Mouse (Mus musculus) heart, adult 2 months (tissue): ENCODE data around the gene Aldh1a2.

Experiments used
- CTCF ChIP-seq: fragments of 200-600 bp; IDR thresholded peaks from 2 replicates; pipeline ENCODE4 v1.8.1; 2022; ENCODE audit warnings: antibody characterized with exemption, mild to moderate bottlenecking, moderate library complexity
- EP300 ChIP-seq: fragments of 200-500 bp; IDR thresholded peaks from 2 replicates; pipeline ENCODE4 v1.6.1; 2011; ENCODE audit warnings: low read depth, low read length, control low read depth; ENCODE audit not compliant: insufficient read depth
- POLR2A ChIP-seq: fragments of 200-500 bp; IDR thresholded peaks from 2 replicates; pipeline ENCODE4 v1.6.1; 2011; ENCODE audit warnings: mild to moderate bottlenecking, low read depth, low read length, control low read depth; ENCODE audit not compliant: insufficient read depth

DNA sequence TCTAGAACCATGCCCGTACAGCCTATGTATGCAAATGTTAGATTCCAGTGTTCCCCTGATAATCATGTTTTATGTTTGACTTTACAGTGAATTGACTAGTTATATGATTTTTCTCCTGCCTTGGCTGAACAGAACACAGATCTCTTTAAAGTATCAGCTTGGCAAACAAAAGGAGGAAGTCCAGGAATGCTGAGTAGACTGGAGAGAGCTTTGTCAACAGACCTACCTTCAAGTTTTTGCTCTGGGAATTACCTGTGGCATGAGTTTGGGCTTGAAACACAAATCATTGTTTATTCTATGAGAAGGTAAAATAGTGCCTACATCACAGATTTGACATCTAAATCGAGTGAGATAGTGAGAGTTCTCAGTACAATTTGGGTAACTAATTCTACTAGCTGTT lies 24.3 kb downstream of the Aldh1a2 start:
- TF ChIP-seq CTCF (no peak), POLR2A (no peak), EP300 (no peak)
